Mouse (Mus musculus) liver, adult 2 months (tissue): ENCODE measurements around the gene Zdhhc18.

Source experiments
- CTCF ChIP-seq: fragments of 200-500 bp; IDR thresholded peaks from 2 replicates; pipeline ENCODE4 v1.5.1; 2011; ENCODE audit warnings: low read depth, low read length, control low read depth
- POLR2A ChIP-seq: fragments of 200-500 bp; IDR thresholded peaks from 2 replicates; pipeline ENCODE4 v1.6.1; 2011; ENCODE audit warnings: low read length, control low read depth; ENCODE audit not compliant: insufficient read depth; ENCODE audit errors: extremely low read depth

GRCm38 (mm10) chr4:133677266-133677665, 27.3 kb upstream of the Zdhhc18 start:
- TF ChIP-seq POLR2A (no peak), CTCF (no peak)
